Comparison of ENCODE assay signal across 10 mouse cellular contexts in the genomic region with DNA sequence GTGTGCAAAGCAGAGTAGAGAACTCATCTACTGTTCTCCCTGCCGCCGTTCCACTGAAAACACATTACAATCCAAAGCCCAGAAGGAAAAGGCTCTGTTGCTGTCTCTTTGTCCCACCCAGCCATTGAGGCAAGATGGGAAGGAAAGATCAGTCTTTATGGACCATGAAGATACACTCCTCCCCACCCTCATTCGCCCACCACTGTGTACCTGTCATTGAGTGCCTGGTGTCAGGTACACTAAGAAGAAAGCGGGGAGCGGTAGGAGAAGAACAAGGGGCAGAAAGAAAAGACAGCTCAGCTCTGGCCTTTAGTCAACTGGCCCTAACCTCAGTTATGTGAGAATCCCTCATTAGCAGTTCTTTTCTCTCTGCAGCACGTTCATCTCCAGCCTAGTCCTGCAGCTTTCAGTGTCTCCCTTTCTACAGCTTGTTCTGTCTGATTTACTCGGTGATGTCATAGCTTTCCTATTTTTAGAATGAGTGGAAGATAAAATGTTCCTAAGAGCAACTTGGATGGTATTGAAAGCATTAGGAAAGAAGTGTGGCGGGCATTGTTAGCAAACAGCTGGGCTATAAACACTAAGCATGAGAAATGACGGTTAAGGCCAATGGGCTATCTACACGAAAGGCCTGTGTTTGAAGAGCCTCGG.
A peak's percentile ranks its signal among the peaks of the same experiment; 100 is the strongest.
DNase-seq lines count a peak whose midpoint lies in the region; ATAC-seq and TF ChIP-seq lines count a peak whose summit lies in the region.
"Had no signal": no experiment of that assay in that cellular context is flagged by ENCODE, and none has a peak within 500 bp of the region (broad histone marks: within the 10 kb centered on the region; RNA-seq: fewer than 3 reads in every experiment).

No protein-coding gene starts in this region.

- H3K9ac ChIP-seq in kidney, embryonic 15.5 days, result no peak overlapping the region
- no peak overlapping the region for H3K9ac ChIP-seq in forebrain, embryonic 12.5 days
- H3K9ac ChIP-seq in midbrain, postnatal 0 days (replicated peaks; ENCODE audit: low read length, poor library complexity, severe bottlenecking), result no peak overlapping the region

- no peaks in the 10 kb centered on the region for H3K27me3 ChIP-seq in kidney, embryonic 15.5 days
- H3K27me3 ChIP-seq in forebrain, embryonic 12.5 days, result no peaks in the 10 kb centered on the region
- H3K27me3 ChIP-seq in midbrain, postnatal 0 days (ENCODE audit: insufficient read depth, low read length), result no peaks in the 10 kb centered on the region

- no peaks in the 10 kb centered on the region for H3K36me3 ChIP-seq in kidney, embryonic 15.5 days
- H3K36me3 ChIP-seq in forebrain, embryonic 12.5 days (replicated peaks), result no peaks in the 10 kb centered on the region
- H3K36me3 ChIP-seq in midbrain, postnatal 0 days (ENCODE audit: insufficient read depth, low read length), result no peaks in the 10 kb centered on the region

- H3K9me3 ChIP-seq in kidney, embryonic 15.5 days (replicated peaks), result no peaks in the 10 kb centered on the region
- no peaks in the 10 kb centered on the region for H3K9me3 ChIP-seq in forebrain, embryonic 12.5 days
- H3K9me3 ChIP-seq in midbrain, postnatal 0 days (ENCODE audit: low read length), result no peaks in the 10 kb centered on the region

- H3K27ac ChIP-seq in kidney, embryonic 15.5 days, result peak overlapping the region; percentile 61
- H3K27ac ChIP-seq in forebrain, embryonic 12.5 days, result peak overlapping the region; percentile 70; the same call in 1 of the 2 replicates
- H3K27ac ChIP-seq in midbrain, postnatal 0 days (ENCODE audit: low read depth, low read length), result peak overlapping the region; percentile 47

- H3K4me2 ChIP-seq in kidney, embryonic 15.5 days, result no peak overlapping the region
- H3K4me2 ChIP-seq in forebrain, embryonic 12.5 days, result no peak overlapping the region
- H3K4me2 ChIP-seq in midbrain, postnatal 0 days (ENCODE audit: low read depth, low read length, poor library complexity, severe bottlenecking), result no peak overlapping the region

- TF ChIP-seq CTCF in midbrain, postnatal 0 days (IDR thresholded peaks at IDR 0.05), result no peak

- intact Hi-C loops in heart, postnatal 36 days (cut with DNase I), result loop anchor here (5.0 kb wide), 1 partner anchor 288 kb away; no protein-coding TSS in a partner anchor

- H3K4me1 ChIP-seq in kidney, embryonic 15.5 days, result peaks cover 73% of the 10 kb centered on the region
- peaks cover 19% of the 10 kb centered on the region for H3K4me1 ChIP-seq in forebrain, embryonic 12.5 days
- H3K4me1 ChIP-seq in midbrain, postnatal 0 days (ENCODE audit: insufficient read depth, low read length), result no peaks in the 10 kb centered on the region

- 57% methylated on average over 11 of the region's 11 CpGs for WGBS in kidney, embryonic 15.5 days
- 73% methylated on average over 11 of the region's 11 CpGs for WGBS in forebrain, embryonic 12.5 days
- 69% methylated on average over 11 of the region's 11 CpGs for WGBS in midbrain, postnatal 0 days

- no peak for DNase-seq in kidney, postnatal 4 days
- DNase-seq in heart, postnatal 36 days, result peak; percentile 18 to 56
- no peak for DNase-seq in midbrain, postnatal 0 days (ENCODE audit: low spot score)
- DNase-seq in spleen, postnatal 14 days (ENCODE audit: low spot score in 2 of 2), result no peak
- no peak for DNase-seq in ovary, postnatal 14 days (ENCODE audit: low spot score)
- DNase-seq: adrenal gland, adult 2 months had no signal

- ATAC-seq in kidney, embryonic 15.5 days (replicated peaks; ENCODE audit: low FRiP score), result no peak
- ATAC-seq in forebrain, embryonic 12.5 days (ENCODE audit: low FRiP score), result no peak
- ATAC-seq in midbrain, postnatal 0 days (ENCODE audit: low FRiP score), result no peak
- ATAC-seq in megakaryocyte, adult 5-6 weeks (ENCODE audit: poor library complexity, severe bottlenecking), result no peak

- H3K4me3 ChIP-seq in kidney, embryonic 15.5 days (replicated peaks), result no peak overlapping the region
- no peak overlapping the region for H3K4me3 ChIP-seq in forebrain, embryonic 12.5 days (replicated peaks)
- H3K4me3 ChIP-seq in midbrain, postnatal 0 days (ENCODE audit: low read depth, low read length), result no peak overlapping the region
- H3K4me3 ChIP-seq: erythroblast, embryonic 14.5 days had no signal

Comparison
In these comparisons a context has a peak if more than half of its experiments do, and no peak if none do; other contexts are left out.
1. DNase-seq: peak in heart, postnatal 36 days (2 of 2); none in kidney, postnatal 4 days (0 of 2), midbrain, postnatal 0 days (single experiment), spleen, postnatal 14 days (0 of 2) and ovary, postnatal 14 days (single experiment).
2. Peak in every context shown above with its lines, with median percentiles within 50 percentile points of each other: H3K27ac ChIP-seq.